ENCODE assay signal across 13 mouse cellular contexts in genomic region chr10:75898039-75898564, GRCm38 (mm10). TPM values are rescaled to one million over a fixed set of nuclear protein-coding genes. Genes with fewer than 3 reads are reported as not detected.
DNase-seq lines count a peak whose midpoint lies in the region; ATAC-seq lines count a peak whose summit lies in the region.
"Had no signal": no experiment of that assay in that cellular context is flagged by ENCODE, and none has a peak within 500 bp of the region (broad histone marks: within the 10 kb centered on the region; RNA-seq: fewer than 3 reads in every experiment).

No protein-coding gene starts in this region.

- H3K4me1 ChIP-seq in heart, embryonic 13.5 days, result peaks cover 35% of the 10 kb centered on the region
- peaks cover 25% of the 10 kb centered on the region for H3K4me1 ChIP-seq in heart, embryonic 10.5 days
- peaks cover 23% of the 10 kb centered on the region for H3K4me1 ChIP-seq in neural tube, embryonic 13.5 days (replicated peaks)
- H3K4me1 ChIP-seq in stomach, embryonic 16.5 days (ENCODE audit: control insufficient read depth, insufficient read depth, low read length), result peaks cover 15% of the 10 kb centered on the region
- H3K4me1 ChIP-seq in forebrain, embryonic 11.5 days (replicated peaks; ENCODE audit: control insufficient read depth, insufficient read depth, low read length), result peaks cover 4% of the 10 kb centered on the region; the same call in 1 of the 2 replicates

- 77% methylated on average over 6 of the region's 6 CpGs for WGBS in heart, embryonic 13.5 days
- 78% methylated on average over 6 of the region's 6 CpGs for WGBS in heart, embryonic 10.5 days
- WGBS in neural tube, embryonic 13.5 days, result 80% methylated on average over 6 of the region's 6 CpGs
- WGBS in stomach, embryonic 16.5 days, result 75% methylated on average over 6 of the region's 6 CpGs
- WGBS in forebrain, embryonic 11.5 days, result 81% methylated on average over 6 of the region's 6 CpGs

- peak overlapping the region; percentile 17; the same call in 1 of the 2 replicates for H3K9ac ChIP-seq in heart, embryonic 13.5 days
- no peak overlapping the region for H3K9ac ChIP-seq in neural tube, embryonic 13.5 days
- no peak overlapping the region; the same call in 1 of the 2 replicates for H3K9ac ChIP-seq in stomach, embryonic 16.5 days (ENCODE audit: low read length)
- no peak overlapping the region for H3K9ac ChIP-seq in forebrain, embryonic 11.5 days (ENCODE audit: low read length)
- H3K9ac ChIP-seq: embryonic facial prominence, embryonic 12.5 days; forebrain, embryonic 13.5 days had no signal

- H3K9me3 ChIP-seq in heart, embryonic 13.5 days, result no peaks in the 10 kb centered on the region
- H3K9me3 ChIP-seq in heart, embryonic 10.5 days, result no peaks in the 10 kb centered on the region
- H3K9me3 ChIP-seq in neural tube, embryonic 13.5 days, result no peaks in the 10 kb centered on the region
- H3K9me3 ChIP-seq in stomach, embryonic 16.5 days (replicated peaks; ENCODE audit: control insufficient read depth, low read length), result no peaks in the 10 kb centered on the region
- no peaks in the 10 kb centered on the region for H3K9me3 ChIP-seq in forebrain, embryonic 11.5 days (ENCODE audit: control insufficient read depth, low read length)
- H3K9me3 ChIP-seq: embryonic facial prominence, embryonic 12.5 days; forebrain, embryonic 13.5 days had no signal

- peak; percentile 18 for DNase-seq in adrenal gland, adult 2 months
- DNase-seq in adrenal gland, postnatal 25 days, result no peak
- DNase-seq in heart, embryonic 10.5 days (ENCODE audit: low spot score), result no peak
- DNase-seq in neural tube, embryonic 10.5 days (ENCODE audit: extremely low spot score, low spot score), result no peak
- no peak for DNase-seq in forebrain, embryonic 11.5 days (ENCODE audit: low spot score)
- DNase-seq: right cerebral cortex, postnatal 25 days had no signal

- peak overlapping the region; percentile 75 for H3K27ac ChIP-seq in heart, embryonic 13.5 days (replicated peaks)
- H3K27ac ChIP-seq in heart, embryonic 10.5 days, result no peak overlapping the region
- peak overlapping the region; percentile 46; the same call in 1 of the 2 replicates for H3K27ac ChIP-seq in neural tube, embryonic 13.5 days (replicated peaks)
- H3K27ac ChIP-seq in stomach, embryonic 16.5 days (ENCODE audit: low read length), result peak overlapping the region; percentile 26; the same call in 1 of the 2 replicates
- no peak overlapping the region for H3K27ac ChIP-seq in forebrain, embryonic 11.5 days (ENCODE audit: low read depth, low read length)
- H3K27ac ChIP-seq: embryonic facial prominence, embryonic 12.5 days; forebrain, embryonic 13.5 days had no signal

- no peaks in the 10 kb centered on the region for H3K27me3 ChIP-seq in heart, embryonic 13.5 days (replicated peaks)
- no peaks in the 10 kb centered on the region for H3K27me3 ChIP-seq in heart, embryonic 10.5 days (ENCODE audit: insufficient read depth, poor library complexity, severe bottlenecking)
- no peaks in the 10 kb centered on the region for H3K27me3 ChIP-seq in neural tube, embryonic 13.5 days
- no peaks in the 10 kb centered on the region for H3K27me3 ChIP-seq in stomach, embryonic 16.5 days (ENCODE audit: control insufficient read depth, insufficient read depth, low read length)
- H3K27me3 ChIP-seq in forebrain, embryonic 11.5 days (ENCODE audit: control insufficient read depth, insufficient read depth, low read length), result no peaks in the 10 kb centered on the region
- H3K27me3 ChIP-seq: embryonic facial prominence, embryonic 12.5 days; forebrain, embryonic 13.5 days had no signal

- peaks cover 83% of the 10 kb centered on the region for H3K36me3 ChIP-seq in heart, embryonic 13.5 days
- H3K36me3 ChIP-seq in heart, embryonic 10.5 days, result peaks cover 86% of the 10 kb centered on the region
- peaks cover 94% of the 10 kb centered on the region for H3K36me3 ChIP-seq in neural tube, embryonic 13.5 days
- peaks cover 24% of the 10 kb centered on the region for H3K36me3 ChIP-seq in stomach, embryonic 16.5 days (ENCODE audit: control insufficient read depth, insufficient read depth, low read length)
- peaks cover 7% of the 10 kb centered on the region; the same call in 1 of the 2 replicates for H3K36me3 ChIP-seq in forebrain, embryonic 11.5 days (ENCODE audit: control insufficient read depth, insufficient read depth, low read length)

- ATAC-seq in heart, embryonic 13.5 days (ENCODE audit: extremely low read depth, insufficient number of reproducible peaks, low FRiP score, low TSS enrichment), result no peak
- ATAC-seq in neural tube, embryonic 13.5 days (ENCODE audit: low read depth), result no peak
- no peak for ATAC-seq in stomach, embryonic 16.5 days (ENCODE audit: insufficient read depth, low FRiP score)
- ATAC-seq in forebrain, embryonic 11.5 days (replicated peaks; ENCODE audit: low FRiP score), result no peak
- ATAC-seq: forebrain, embryonic 13.5 days; intestine, postnatal 0 days had no signal

- H3K4me2 ChIP-seq in heart, embryonic 13.5 days, result no peak overlapping the region
- H3K4me2 ChIP-seq in neural tube, embryonic 13.5 days, result no peak overlapping the region
- no peak overlapping the region for H3K4me2 ChIP-seq in stomach, embryonic 16.5 days (ENCODE audit: low read depth, low read length)
- no peak overlapping the region for H3K4me2 ChIP-seq in forebrain, embryonic 11.5 days (ENCODE audit: low read depth, low read length, severe bottlenecking)
- H3K4me2 ChIP-seq: embryonic facial prominence, embryonic 12.5 days; forebrain, embryonic 13.5 days; liver, embryonic 11.5 days had no signal

- H3K4me3 ChIP-seq in heart, embryonic 13.5 days, result no peak overlapping the region
- H3K4me3 ChIP-seq in heart, embryonic 10.5 days, result no peak overlapping the region
- no peak overlapping the region for H3K4me3 ChIP-seq in neural tube, embryonic 13.5 days
- H3K4me3 ChIP-seq in stomach, embryonic 16.5 days (replicated peaks; ENCODE audit: low read length), result no peak overlapping the region
- H3K4me3 ChIP-seq in forebrain, embryonic 11.5 days (ENCODE audit: low read depth, low read length), result no peak overlapping the region
- H3K4me3 ChIP-seq: embryonic facial prominence, embryonic 12.5 days; forebrain, embryonic 13.5 days had no signal

RNA-seq across cellular contexts. Expression of gene Derl3, which starts 4.9 kb away (rescaled TPM):
- 1 to 10 TPM; 2.1 to 3.9 TPM for total RNA-seq in adrenal gland, adult 2 months (2021)
- 5.4 and 6.0 TPM in 2 replicates for polyA plus RNA-seq in adrenal gland, adult 2 months (2012; rRNA removed)
- 1.1 and 1.5 TPM in 2 replicates for total RNA-seq in adrenal gland, postnatal 25 days (2021)
- 2.4 TPM in 2 replicates for polyA plus RNA-seq in heart, embryonic 13.5 days (2015; fragmentation: Nextera tagmentation; extraction: Ambion mirVana)
- polyA plus RNA-seq in heart, embryonic 10.5 days (2016; fragmentation: Nextera tagmentation; extraction: Ambion mirVana), result 3.1 and 5.0 TPM in 2 replicates
- 2.1 and 2.9 TPM in 2 replicates for polyA plus RNA-seq in neural tube, embryonic 13.5 days (2015; fragmentation: Nextera tagmentation; extraction: Ambion mirVana)
- polyA plus RNA-seq in stomach, embryonic 16.5 days (2015; fragmentation: Nextera tagmentation; extraction: Ambion mirVana), result 9.6 and 11.9 TPM in 2 replicates
- 2.3 and 3.4 TPM in 2 replicates for polyA plus RNA-seq in forebrain, embryonic 11.5 days (2014; fragmentation: Nextera tagmentation; extraction: Ambion mirVana)

RNA-seq across cellular contexts. Expression of gene Smarcb1, which starts 23.3 kb away (rescaled TPM):
- total RNA-seq in adrenal gland, adult 2 months (2021), result 10 to 100 TPM; 77.6 to 87.4 TPM
- 103 and 115 TPM in 2 replicates for polyA plus RNA-seq in adrenal gland, adult 2 months (2012; rRNA removed)
- total RNA-seq in adrenal gland, postnatal 25 days (2021), result 84.7 and 85.0 TPM in 2 replicates
- polyA plus RNA-seq in heart, embryonic 13.5 days (2015; fragmentation: Nextera tagmentation; extraction: Ambion mirVana), result 118 and 125 TPM in 2 replicates
- 157 and 204 TPM in 2 replicates for polyA plus RNA-seq in heart, embryonic 10.5 days (2016; fragmentation: Nextera tagmentation; extraction: Ambion mirVana)
- 279 and 287 TPM in 2 replicates for polyA plus RNA-seq in neural tube, embryonic 13.5 days (2015; fragmentation: Nextera tagmentation; extraction: Ambion mirVana)
- polyA plus RNA-seq in stomach, embryonic 16.5 days (2015; fragmentation: Nextera tagmentation; extraction: Ambion mirVana), result 159 and 162 TPM in 2 replicates
- polyA plus RNA-seq in forebrain, embryonic 11.5 days (2014; fragmentation: Nextera tagmentation; extraction: Ambion mirVana), result 295 TPM in 2 replicates

RNA-seq across cellular contexts. Expression of gene Chchd10, which starts 34.8 kb away (rescaled TPM):
- 1,000 to 10,000 TPM; 1,273 to 1,367 TPM for total RNA-seq in adrenal gland, adult 2 months (2021)
- polyA plus RNA-seq in adrenal gland, adult 2 months (2012; rRNA removed), result 4,822 and 7,346 TPM in 2 replicates
- 787 and 1,051 TPM in 2 replicates for total RNA-seq in adrenal gland, postnatal 25 days (2021)
- polyA plus RNA-seq in heart, embryonic 13.5 days (2015; fragmentation: Nextera tagmentation; extraction: Ambion mirVana), result 463 and 524 TPM in 2 replicates
- polyA plus RNA-seq in heart, embryonic 10.5 days (2016; fragmentation: Nextera tagmentation; extraction: Ambion mirVana), result 333 and 524 TPM in 2 replicates
- polyA plus RNA-seq in neural tube, embryonic 13.5 days (2015; fragmentation: Nextera tagmentation; extraction: Ambion mirVana), result 46.4 and 54.4 TPM in 2 replicates
- 83.6 and 97.1 TPM in 2 replicates for polyA plus RNA-seq in stomach, embryonic 16.5 days (2015; fragmentation: Nextera tagmentation; extraction: Ambion mirVana)
- polyA plus RNA-seq in forebrain, embryonic 11.5 days (2014; fragmentation: Nextera tagmentation; extraction: Ambion mirVana), result 6.6 and 7.4 TPM in 2 replicates

RNA-seq across cellular contexts. Expression of gene Mif, which starts 38.1 kb away (rescaled TPM):
- total RNA-seq in adrenal gland, adult 2 months (2021), result 100 to 1,000 TPM; 268 to 376 TPM
- polyA plus RNA-seq in adrenal gland, adult 2 months (2012; rRNA removed), result 1,719 and 1,732 TPM in 2 replicates
- total RNA-seq in adrenal gland, postnatal 25 days (2021), result 287 and 343 TPM in 2 replicates
- polyA plus RNA-seq in heart, embryonic 13.5 days (2015; fragmentation: Nextera tagmentation; extraction: Ambion mirVana), result 2,411 and 2,681 TPM in 2 replicates
- 3,089 and 3,244 TPM in 2 replicates for polyA plus RNA-seq in heart, embryonic 10.5 days (2016; fragmentation: Nextera tagmentation; extraction: Ambion mirVana)
- 1,679 and 1,725 TPM in 2 replicates for polyA plus RNA-seq in neural tube, embryonic 13.5 days (2015; fragmentation: Nextera tagmentation; extraction: Ambion mirVana)
- 1,459 and 1,538 TPM in 2 replicates for polyA plus RNA-seq in stomach, embryonic 16.5 days (2015; fragmentation: Nextera tagmentation; extraction: Ambion mirVana)
- 2,277 and 2,481 TPM in 2 replicates for polyA plus RNA-seq in forebrain, embryonic 11.5 days (2014; fragmentation: Nextera tagmentation; extraction: Ambion mirVana)

RNA-seq across cellular contexts. Expression of gene Mmp11, which starts 38.2 kb away (rescaled TPM):
- 10 to 100 TPM in 1 of 2 experiments, 1 to 10 TPM in 1; 5.1 to 14.8 TPM for total RNA-seq in adrenal gland, adult 2 months (2021)
- 26.7 and 48.0 TPM in 2 replicates for polyA plus RNA-seq in adrenal gland, adult 2 months (2012; rRNA removed)
- 7.9 and 9.5 TPM in 2 replicates for total RNA-seq in adrenal gland, postnatal 25 days (2021)
- 28.6 and 30.7 TPM in 2 replicates for polyA plus RNA-seq in heart, embryonic 13.5 days (2015; fragmentation: Nextera tagmentation; extraction: Ambion mirVana)
- 19.4 and 39.0 TPM in 2 replicates for polyA plus RNA-seq in heart, embryonic 10.5 days (2016; fragmentation: Nextera tagmentation; extraction: Ambion mirVana)
- polyA plus RNA-seq in neural tube, embryonic 13.5 days (2015; fragmentation: Nextera tagmentation; extraction: Ambion mirVana), result 39.0 and 40.4 TPM in 2 replicates
- polyA plus RNA-seq in stomach, embryonic 16.5 days (2015; fragmentation: Nextera tagmentation; extraction: Ambion mirVana), result 33.8 and 39.1 TPM in 2 replicates
- 25.1 and 30.0 TPM in 2 replicates for polyA plus RNA-seq in forebrain, embryonic 11.5 days (2014; fragmentation: Nextera tagmentation; extraction: Ambion mirVana)

Comparison
In these comparisons a context has a peak if more than half of its experiments do, and no peak if none do; other contexts are left out.
1. H3K27ac ChIP-seq: peak in heart, embryonic 13.5 days (single experiment), neural tube, embryonic 13.5 days (single experiment) and stomach, embryonic 16.5 days (single experiment); none in heart, embryonic 10.5 days (single experiment) and forebrain, embryonic 11.5 days (single experiment).